Mouse (Mus musculus): ENCODE data around the gene Pak4.
A peak's percentile ranks its signal among the peaks of the same experiment; 100 is the strongest.
"Not testable (repeated sequence)": the region's sequence is repeated elsewhere in the genome, so short reads cannot be mapped to it uniquely, and the experiment has no call there.

Pak4 gene

GRCm38 (mm10) chr7:28597642-28598446 lies at the start of gene Pak4, which contains the start of gene Samd4b:
Gene Pak4, minus strand, starts transcription at chr7:28598185.
Gene Samd4b, minus strand, starts transcription at chr7:28598144.
- DNase-seq (ENCODE audit: low read depth, low spot score): peak; percentile 98

DNA sequence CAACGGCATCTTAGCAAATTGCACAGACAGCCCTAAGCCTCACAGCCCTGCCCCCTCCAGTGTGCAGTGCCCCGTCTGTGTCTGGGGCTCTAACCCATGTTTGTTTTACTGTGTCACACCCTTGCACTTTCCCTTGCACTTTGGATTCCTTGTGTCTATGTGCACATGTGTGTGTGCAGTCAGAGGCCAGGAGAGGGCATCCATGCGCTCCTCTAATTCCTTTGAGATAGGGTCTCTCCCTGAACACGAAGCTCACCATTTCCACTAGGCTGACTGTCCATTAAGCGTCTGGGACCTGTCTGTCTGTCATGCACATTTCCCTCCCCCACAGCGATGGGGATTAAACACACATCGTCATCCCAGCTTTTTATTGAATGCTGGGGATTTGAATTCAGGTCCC lies 49.0 kb upstream of the Pak4 start:
- no peak for DNase-seq (ENCODE audit: low read depth, low spot score)

- DNase-seq (ENCODE audit: low read depth, low spot score): no peak
Measured at GRCm38 (mm10) chr7:28645947-28646475, 48.0 kb upstream of the Pak4 start.

- DNase-seq (ENCODE audit: low read depth, low spot score): no peak
Measured at GRCm38 (mm10) chr7:28645366-28645765, 47.4 kb upstream of the Pak4 start.

GRCm38 (mm10) chr7:28641546-28641945 lies 43.6 kb upstream of the Pak4 start:
- no peak for DNase-seq (ENCODE audit: low read depth, low spot score)

GRCm38 (mm10) chr7:28637511-28637910 lies 39.5 kb upstream of the Pak4 start:
- no peak for DNase-seq (ENCODE audit: low read depth, low spot score)

GRCm38 (mm10) chr7:28634128-28634527 lies 36.1 kb upstream of the Pak4 start:
- no peak for DNase-seq (ENCODE audit: low read depth, low spot score)

- DNase-seq (ENCODE audit: low read depth, low spot score): no peak
Measured at GRCm38 (mm10) chr7:28631073-28631472, 33.1 kb upstream of the Pak4 start, which contains the start of gene Acp7. Gene Acp7, minus strand, starts transcription at chr7:28631332.

- DNase-seq (ENCODE audit: low read depth, low spot score): no peak
Measured at GRCm38 (mm10) chr7:28624791-28625190, 26.8 kb upstream of the Pak4 start.

DNA sequence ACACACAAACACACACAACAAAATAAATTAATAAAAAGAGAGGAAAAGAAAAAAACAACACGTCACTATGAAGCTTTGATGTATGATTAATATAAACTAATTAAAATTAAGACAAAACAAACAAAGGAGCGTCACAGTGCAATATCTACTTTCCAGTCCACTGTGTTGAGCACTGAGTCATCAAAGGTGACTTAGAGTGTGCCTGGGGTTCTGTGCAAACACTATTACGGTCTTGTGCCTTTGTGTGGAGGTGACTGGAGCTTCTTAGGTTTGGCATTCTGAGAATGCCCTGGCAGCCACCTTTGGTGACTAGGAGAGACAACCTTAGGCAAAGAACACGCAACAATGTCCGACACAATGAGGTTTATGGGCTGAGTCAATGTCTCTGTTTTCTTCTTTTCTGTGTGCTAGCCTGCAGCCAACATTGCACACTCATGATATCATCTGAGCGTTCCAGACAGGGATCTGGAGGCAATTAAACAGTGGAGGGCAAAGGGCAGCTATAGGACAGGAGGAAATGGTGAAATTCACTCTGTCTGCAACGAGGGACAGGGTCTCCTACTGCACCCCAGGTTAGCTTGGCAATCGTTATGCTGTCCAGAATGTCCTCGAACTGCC lies 21.2 kb upstream of the Pak4 start:
- no peak for DNase-seq (ENCODE audit: low read depth, low spot score)

- no peak for DNase-seq (ENCODE audit: low read depth, low spot score)
Measured at GRCm38 (mm10) chr7:28605951-28606350, 8.0 kb upstream of the Pak4 start.

- not testable (repeated sequence) for DNase-seq (ENCODE audit: low read depth, low spot score)
Measured at GRCm38 (mm10) chr7:28603788-28604187, 5.8 kb upstream of the Pak4 start.

GRCm38 (mm10) chr7:28603136-28603535 lies 5.2 kb upstream of the Pak4 start:
- DNase-seq (ENCODE audit: low read depth, low spot score): no peak

- DNase-seq (ENCODE audit: low read depth, low spot score): peak; percentile 53
Measured at GRCm38 (mm10) chr7:28601668-28602067, 3.7 kb upstream of the Pak4 start.

GRCm38 (mm10) chr7:28601029-28601428 lies 3.0 kb upstream of the Pak4 start:
- DNase-seq (ENCODE audit: low read depth, low spot score): peak; percentile 54

DNA sequence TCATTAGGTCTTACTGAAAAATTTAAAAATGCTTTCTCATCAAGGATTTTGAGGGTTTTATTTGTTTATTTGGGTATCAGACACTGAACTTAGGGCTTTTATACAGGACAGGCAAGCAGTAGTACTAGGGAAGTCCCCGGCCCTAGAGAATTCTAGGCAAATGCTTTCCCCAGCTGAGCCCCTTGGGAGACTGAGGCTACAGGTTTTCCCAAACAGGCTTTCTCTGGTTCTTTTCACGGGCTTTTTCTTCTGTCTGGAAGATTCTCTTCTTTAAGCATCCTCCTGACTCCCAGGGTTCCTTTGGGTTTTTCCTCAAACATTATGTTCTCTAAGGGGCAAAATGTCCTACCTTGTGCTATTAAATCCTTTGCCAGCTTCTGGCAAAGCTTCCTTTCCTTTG lies 966 bp upstream of the Pak4 start:
- DNase-seq (ENCODE audit: low read depth, low spot score): no peak

GRCm38 (mm10) chr7:28597277-28597570 lies 761 bp downstream of the Pak4 start:
- no peak for DNase-seq (ENCODE audit: low read depth, low spot score)

GRCm38 (mm10) chr7:28596436-28597276 lies 1.3 kb downstream of the Pak4 start:
- DNase-seq (ENCODE audit: low read depth, low spot score): peak; percentile 89

DNA sequence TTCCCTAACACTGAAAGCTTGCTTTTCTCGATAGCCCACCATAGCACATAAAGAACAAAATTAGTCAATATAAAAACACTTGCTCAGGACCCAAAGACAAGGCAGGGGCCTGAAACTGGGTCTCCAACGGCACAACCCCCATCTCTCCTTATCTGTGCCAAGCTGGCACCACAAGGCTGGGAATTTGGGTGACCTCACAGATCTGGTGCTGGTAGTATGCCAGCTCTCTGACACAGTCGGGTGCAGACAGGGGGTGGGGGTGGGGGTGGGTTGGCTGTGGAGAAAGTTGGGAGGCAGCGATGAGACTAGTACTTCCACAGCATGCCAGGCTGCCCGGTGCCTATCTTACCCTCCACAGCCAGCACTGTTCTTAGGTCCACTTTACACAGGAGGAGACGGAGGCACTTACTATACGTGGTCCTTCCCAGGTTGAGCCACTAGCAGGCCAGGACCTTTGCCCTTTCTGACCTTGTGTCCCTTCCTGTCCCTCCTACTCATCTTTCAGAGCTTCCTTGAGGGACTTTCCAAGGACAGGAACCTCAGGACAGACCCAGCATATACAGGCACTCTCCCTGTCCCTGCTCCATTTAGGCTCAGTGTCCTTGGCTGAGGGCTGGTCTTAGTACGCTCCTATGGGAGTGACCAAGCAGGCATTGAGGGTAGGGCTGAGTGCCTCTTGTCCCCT lies 2.1 kb downstream of the Pak4 start:
- DNase-seq (ENCODE audit: low read depth, low spot score): no peak

GRCm38 (mm10) chr7:28593206-28594111 lies 4.5 kb downstream of the Pak4 start:
- DNase-seq (ENCODE audit: low read depth, low spot score): no peak
